Mouse (Mus musculus) limb, embryonic 14.5 days (tissue): Measurements from ENCODE around the gene D630023F18Rik. TPM values are rescaled to one million over a fixed set of nuclear protein-coding genes. Genes with fewer than 3 reads are reported as not detected.

Experiments
- ATAC-seq: fragments of 200-750 bp; cut with Nextera tagmentation; 2 replicates; pipeline ENCODE4 v1.8.0; 2017; ENCODE audit warnings: low read depth, moderate number of reproducible peaks, moderate TSS enrichment; ENCODE audit not compliant: low FRiP score
- DNase-seq: peaks from one replicate; pipeline ENCODE4 v3.0.0-alpha.2; 2015; ENCODE audit warnings: low spot score
- H3K27ac ChIP-seq: fragments of 300-500 bp; sonication (generic); replicated peaks from 2 replicates; pipeline ENCODE4 v1.5.1; 2014; ENCODE audit warnings: low read depth, mild to moderate bottlenecking, low read length, moderate library complexity, mixed read lengths
- H3K27me3 ChIP-seq: fragments of 300-500 bp; sonication (generic); 2 replicates; pipeline ENCODE4 v1.6.1; 2014; ENCODE audit warnings: low read length, mixed read lengths; ENCODE audit not compliant: control insufficient read depth, insufficient read depth
- H3K36me3 ChIP-seq: fragments of 300-500 bp; sonication (generic); 2 replicates; pipeline ENCODE4 v1.6.1; 2014; ENCODE audit warnings: mild to moderate bottlenecking, low read length, moderate library complexity, mixed read lengths; ENCODE audit not compliant: control insufficient read depth, insufficient read depth
- H3K4me1 ChIP-seq: fragments of 300-500 bp; sonication (generic); 2 replicates; pipeline ENCODE4 v1.6.1; 2014; ENCODE audit warnings: antibody characterized with exemption, low read length, mixed read lengths; ENCODE audit not compliant: control insufficient read depth, insufficient read depth
- H3K4me2 ChIP-seq: fragments of 300-500 bp; sonication (generic); replicated peaks from 2 replicates; pipeline ENCODE4 v1.6.1; 2014; ENCODE audit warnings: low read depth, mild to moderate bottlenecking, low read length, moderate library complexity; ENCODE audit not compliant: severe bottlenecking
- H3K4me3 ChIP-seq: fragments of 300-500 bp; sonication (generic); replicated peaks from 2 replicates; pipeline ENCODE4 v1.5.1; 2014; ENCODE audit warnings: low read length
- H3K9ac ChIP-seq: fragments of 300-500 bp; sonication (generic); 2 replicates; pipeline ENCODE4 v1.6.1; 2014; ENCODE audit warnings: mild to moderate bottlenecking, low read depth, low read length, moderate library complexity; ENCODE audit not compliant: severe bottlenecking
- H3K9me3 ChIP-seq: fragments of 300-500 bp; sonication (generic); 2 replicates; pipeline ENCODE4 v1.6.1; 2016; ENCODE audit warnings: low read length; ENCODE audit not compliant: control insufficient read depth
- POLR2A ChIP-seq: fragments of 200-500 bp; IDR thresholded peaks from 2 replicates; pipeline ENCODE4 v1.8.0; 2012; ENCODE audit warnings: inconsistent platforms, mild to moderate bottlenecking, moderate library complexity, borderline replicate concordance; ENCODE audit not compliant: insufficient read depth, insufficient read length; ENCODE audit errors: extremely low read depth
- WGBS: fragments of 180-500 bp; shearing (Covaris S2); extraction: QIAGEN DNeasy Blood & Tissue Kit; methylation state at CpG from one replicate; pipeline ENCODE4 v1.1.7; 2014; 5-methylcytosine and 5-hydroxymethylcytosine counted together
- polyA plus RNA-seq, 2 experiments: library from polyadenylated mRNA; depleted of rRNA in 1 of 2; stranded (reverse) in 1 of 2; unstranded in 1 of 2; fragments of >200 nt; fragmentation: Nextera tagmentation in 1 of 2; extraction: Ambion mirVana in 1 of 2; gene quantifications; 2 replicates each; pipeline versions ENCODE4 v1.2.1 to v1.2.3; 2012 to 2014

D630023F18Rik gene
- polyA plus RNA-seq (2012; rRNA removed) = 0.24 and 0.32 TPM in 2 replicates
- polyA plus RNA-seq (2014; fragmentation: Nextera tagmentation; extraction: Ambion mirVana) = 0.37 and 0.44 TPM in 2 replicates

DNA sequence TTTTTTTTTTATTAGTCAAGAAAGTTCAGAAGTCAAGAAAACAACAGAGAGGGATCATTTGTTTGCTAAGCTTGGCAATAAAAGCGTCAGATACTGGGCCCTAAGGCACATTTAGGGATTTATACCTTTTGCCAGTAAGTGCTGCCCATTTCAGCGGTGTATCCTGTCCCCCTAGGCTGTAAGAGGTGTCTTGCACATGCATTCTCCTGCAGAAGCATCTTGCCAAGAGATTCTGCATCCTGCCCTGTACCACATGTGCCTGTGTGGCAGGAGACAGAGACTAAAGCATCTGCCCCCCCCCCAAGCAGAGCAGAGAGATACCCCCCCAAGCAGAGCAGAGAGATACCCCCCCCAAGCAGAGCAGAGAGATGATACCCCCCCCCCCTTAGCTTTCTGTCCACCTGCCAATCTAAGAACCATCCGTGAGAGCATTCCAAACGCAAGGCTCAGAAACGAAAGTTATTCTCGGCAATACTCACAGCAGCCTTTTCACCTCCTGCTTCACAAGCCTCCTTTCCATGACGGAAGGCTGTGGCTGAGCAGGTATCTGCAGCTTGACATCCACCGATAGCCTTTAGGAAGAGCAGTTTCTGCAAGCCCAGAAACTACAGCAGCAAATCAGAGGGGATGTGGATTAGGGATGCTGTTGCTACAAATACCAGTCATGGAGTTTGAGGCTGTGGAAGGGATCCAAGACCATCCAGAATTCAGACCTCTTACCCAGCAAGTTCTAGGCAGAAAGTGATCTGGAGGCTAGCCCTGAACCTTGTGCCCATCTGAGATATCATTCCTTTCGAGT is at the start of gene D630023F18Rik:
Gene D630023F18Rik (minus strand): TSS at position 641 of the 799 bp plus-strand sequence.
- Histone ChIP-seq H3K36me3 (no peaks in the 10 kb centered on the region), H3K27ac (no peak within 1 kb of the TSS), H3K9me3 (no peaks in the 10 kb centered on the region), H3K4me1 (no peaks in the 10 kb centered on the region), H3K27me3 (no peaks in the 10 kb centered on the region), H3K4me3 (no peak within 1 kb of the TSS), H3K4me2 (0 out of 2 replicates have a peak within 1 kb of the TSS, but pooled peaks have one; percentile 26), H3K9ac (no peak within 1 kb of the TSS)
- DNase-seq (no peak), ATAC-seq (no peak)
- no peak for TF ChIP-seq POLR2A
- WGBS = 26% methylated on average over 9 of the region's 9 CpGs

DNA sequence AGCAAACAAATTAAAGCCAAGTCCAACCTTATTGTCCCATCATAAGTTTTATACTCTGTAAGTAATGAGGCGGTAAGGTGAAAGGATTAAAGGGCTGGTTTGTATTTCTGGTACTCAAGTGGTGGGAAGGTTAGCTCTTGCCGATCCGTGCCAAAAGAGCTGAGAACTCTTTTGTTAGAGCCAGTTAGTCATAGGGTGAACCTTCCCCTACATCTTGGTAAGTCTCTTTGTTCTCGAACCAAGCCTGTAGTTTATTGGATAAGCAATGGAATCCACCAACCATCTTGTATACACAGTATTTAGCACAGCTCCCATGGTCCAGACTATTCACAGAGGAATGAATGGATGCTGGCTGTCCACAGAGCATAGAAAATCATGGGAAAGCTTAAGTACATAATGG is 48.6 kb upstream of the D630023F18Rik start:
- H3K9ac ChIP-seq = no peak overlapping the region
- H3K4me1 ChIP-seq = peaks cover 3% of the 10 kb centered on the region; the same call in 1 of the 2 replicates
- 85% methylated on average over 4 of the region's 4 CpGs for whole genome bisulfite sequencing
- DNase-seq = no peak
- ATAC-seq = no peak
- H3K27me3 ChIP-seq = no peaks in the 10 kb centered on the region
- no peaks in the 10 kb centered on the region for H3K9me3 ChIP-seq
- H3K36me3 ChIP-seq = peaks cover 66% of the 10 kb centered on the region
- no peak for TF ChIP-seq POLR2A
- no peak overlapping the region for H3K4me3 ChIP-seq
- H3K27ac ChIP-seq = no peak overlapping the region
- no peak overlapping the region for H3K4me2 ChIP-seq

GRCm38 (mm10) chr1:65169947-65170346 is 46.9 kb upstream of the D630023F18Rik start:
- Histone ChIP-seq H3K27me3 (no peaks in the 10 kb centered on the region), H3K4me2 (no peak overlapping the region), H3K9me3 (no peaks in the 10 kb centered on the region), H3K4me3 (no peak overlapping the region), H3K4me1 (no peaks in the 10 kb centered on the region), H3K27ac (no peak overlapping the region), H3K9ac (no peak overlapping the region), H3K36me3 (peaks cover 77% of the 10 kb centered on the region)
- no peak for TF ChIP-seq POLR2A
- no peak for ATAC-seq
- 89% methylated on average over 5 of the region's 5 CpGs for WGBS
- DNase-seq = no peak

- no peak overlapping the region for H3K9ac ChIP-seq
- DNase-seq = no peak
- no peak overlapping the region for H3K4me3 ChIP-seq
- H3K27ac ChIP-seq = no peak overlapping the region
- no peaks in the 10 kb centered on the region for H3K4me1 ChIP-seq
- ATAC-seq = no peak
- H3K4me2 ChIP-seq = no peak overlapping the region
- 90% methylated on average over 7 of the region's 7 CpGs for WGBS
- H3K9me3 ChIP-seq = no peaks in the 10 kb centered on the region
- TF ChIP-seq POLR2A = no peak
- peaks cover 77% of the 10 kb centered on the region for H3K36me3 ChIP-seq
- no peaks in the 10 kb centered on the region for H3K27me3 ChIP-seq
Observed at GRCm38 (mm10) chr1:65169536-65169935, 46.5 kb upstream of the D630023F18Rik start.

DNA sequence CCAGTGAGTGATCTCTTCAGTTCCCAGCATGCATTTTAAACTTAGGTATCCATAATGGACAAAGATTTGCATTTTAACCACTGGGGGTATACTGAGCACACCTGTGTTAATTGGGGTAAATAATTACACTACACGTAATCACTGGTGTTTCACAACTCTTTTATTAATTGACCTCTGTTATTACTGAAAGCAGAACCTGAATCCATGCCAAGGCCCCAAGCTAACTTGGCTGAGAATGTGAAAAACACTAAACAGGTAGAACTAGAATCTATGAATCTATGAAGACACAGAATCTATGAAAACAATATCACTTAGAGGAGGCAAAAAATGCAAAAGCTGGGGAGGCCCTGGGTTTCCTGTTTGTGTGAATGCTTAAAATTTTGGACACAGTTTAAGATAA is 44.5 kb upstream of the D630023F18Rik start:
- Histone ChIP-seq H3K4me1 (no peaks in the 10 kb centered on the region), H3K4me3 (no peak overlapping the region), H3K4me2 (no peak overlapping the region), H3K27me3 (no peaks in the 10 kb centered on the region), H3K36me3 (peaks cover 83% of the 10 kb centered on the region), H3K27ac (no peak overlapping the region), H3K9me3 (no peaks in the 10 kb centered on the region), H3K9ac (no peak overlapping the region)
- ATAC-seq (no peak), DNase-seq (no peak)
- WGBS = 62% methylated on average over 1 of the region's 1 CpGs
- no peak for TF ChIP-seq POLR2A

GRCm38 (mm10) chr1:65162210-65162609 is 39.2 kb upstream of the D630023F18Rik start:
- Histone ChIP-seq H3K4me3 (no peak overlapping the region), H3K27me3 (no peaks in the 10 kb centered on the region), H3K4me2 (no peak overlapping the region), H3K27ac (no peak overlapping the region), H3K36me3 (peaks cover 85% of the 10 kb centered on the region), H3K4me1 (no peaks in the 10 kb centered on the region), H3K9ac (no peak overlapping the region), H3K9me3 (no peaks in the 10 kb centered on the region)
- no peak for TF ChIP-seq POLR2A
- DNase-seq (no peak), ATAC-seq (no peak)
- WGBS = 100% methylated on average over 1 of the region's 1 CpGs
